Comparison of ENCODE assay signal across 7 mouse cellular contexts in the genomic region with DNA sequence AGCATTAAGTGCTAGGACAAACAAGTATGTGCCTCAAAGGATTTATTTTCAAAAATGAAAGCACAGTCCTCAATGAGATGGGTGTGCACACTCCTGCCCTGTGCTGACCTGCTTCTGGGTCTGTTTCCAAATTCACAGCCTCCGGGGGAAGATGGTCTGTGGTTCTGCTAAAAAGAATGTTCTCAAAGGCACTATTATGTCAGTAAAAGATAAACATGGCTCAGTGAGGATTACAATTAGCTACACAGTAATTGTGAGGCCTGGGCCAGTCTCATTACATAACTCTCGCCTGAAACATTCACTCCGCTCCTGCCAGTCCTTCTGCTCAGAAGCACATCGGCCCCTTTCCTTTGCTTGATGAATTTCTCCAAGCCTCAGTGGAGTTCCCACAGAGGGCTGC. TPM values are rescaled to one million over a fixed set of nuclear protein-coding genes. Genes with fewer than 3 reads are reported as not detected.
DNase-seq lines count a peak whose midpoint lies in the region; ATAC-seq and TF ChIP-seq lines count a peak whose summit lies in the region.

No protein-coding gene starts in this region.

- TF ChIP-seq POLR2A in embryonic fibroblast, embryonic 13.5 days (IDR thresholded peaks at IDR 0.05; ENCODE audit: low read depth, low read length), result no peak

- no peak for ATAC-seq in inflammation-experienced regulatory T-cells, adult 6 months

- no peaks in the 10 kb centered on the region for H3K4me1 ChIP-seq in embryonic fibroblast, embryonic 13.5 days (ENCODE audit: control insufficient read depth, insufficient read depth, low read length)

- H3K27ac ChIP-seq in embryonic fibroblast, embryonic 13.5 days (ENCODE audit: insufficient read depth, low read length), result 0 out of 2 replicates have a peak overlapping the region, but pooled peaks have one; percentile 48

- peak; percentile 46 for DNase-seq in layer of hippocampus, adult 11-12 months (ENCODE audit: low spot score)
- DNase-seq in layer of hippocampus, adult 9-10 months (ENCODE audit: low spot score), result no peak
- DNase-seq in R1 (ENCODE audit: low read depth, low spot score), result peak; percentile 32
- DNase-seq in left cerebral cortex, adult 9 months (ENCODE audit: low spot score in 2 of 2), result peak; percentile 44 to 53
- no peak for DNase-seq in spleen, adult 18-20 months

- TF ChIP-seq CTCF in embryonic fibroblast, embryonic 13.5 days (IDR thresholded peaks at IDR 0.05; ENCODE audit: borderline replicate concordance, insufficient read depth, low read length), result no peak

- no peak overlapping the region for H3K4me3 ChIP-seq in embryonic fibroblast, embryonic 13.5 days (ENCODE audit: insufficient read depth, low read length)

RNA-seq across cellular contexts. Expression of gene Crlf3, which starts 18.6 kb away (rescaled TPM):
- polyA plus RNA-seq in embryonic fibroblast, embryonic 13.5 days (2011; ENCODE audit: insufficient read length, low read depth, missing spikeins), result 20.7 and 27.2 TPM in 2 replicates
- 100 to 1,000 TPM in 2 of 3 experiments, 10 to 100 TPM in 1; 98.6 to 123 (median 113) TPM for polyA plus RNA-seq in inflammation-experienced regulatory T-cells, adult 6 months (2017; shearing (Covaris generic))

RNA-seq across cellular contexts. Expression of gene Atad5, which starts 27.0 kb away (rescaled TPM):
- polyA plus RNA-seq in embryonic fibroblast, embryonic 13.5 days (2011; ENCODE audit: insufficient read length, low read depth, missing spikeins), result 7.4 and 11.4 TPM in 2 replicates
- 1 to 10 TPM; 2.6 to 8.1 (median 3.1) TPM for polyA plus RNA-seq in inflammation-experienced regulatory T-cells, adult 6 months (2017; shearing (Covaris generic))

Comparison
In these comparisons a context has a peak if more than half of its experiments do, and no peak if none do; other contexts are left out.
1. DNase-seq: peak in layer of hippocampus, adult 11-12 months (single experiment), R1 (single experiment) and left cerebral cortex, adult 9 months (2 of 2); none in layer of hippocampus, adult 9-10 months (single experiment) and spleen, adult 18-20 months (0 of 2).